Mouse (Mus musculus) liver, embryonic 14.5 days (tissue): Measurements from ENCODE around the gene Senp1.

ENCODE experiments used
- CTCF ChIP-seq: IDR thresholded peaks from 2 replicates; pipeline ENCODE4 v1.5.1; 2016; ENCODE audit warnings: antibody characterized with exemption, low read depth, control low read depth
- EP300 ChIP-seq: IDR thresholded peaks from 2 replicates; pipeline ENCODE4 v1.6.1; 2016; ENCODE audit warnings: antibody characterized with exemption, low read depth

GRCm38 (mm10) chr15:98001321-98002112, 92.0 kb downstream of the Senp1 start:
- TF ChIP-seq CTCF, result no peak
- TF ChIP-seq EP300, result no peak
